Mouse (Mus musculus): ENCODE measurements at regions not wholly inside any gene's neighbourhood (a gene's known extent, or its start where the extent isn't known, plus 50 kb on each side); places are given as distances from the start of the nearest gene placed in this dataset.

DNA sequence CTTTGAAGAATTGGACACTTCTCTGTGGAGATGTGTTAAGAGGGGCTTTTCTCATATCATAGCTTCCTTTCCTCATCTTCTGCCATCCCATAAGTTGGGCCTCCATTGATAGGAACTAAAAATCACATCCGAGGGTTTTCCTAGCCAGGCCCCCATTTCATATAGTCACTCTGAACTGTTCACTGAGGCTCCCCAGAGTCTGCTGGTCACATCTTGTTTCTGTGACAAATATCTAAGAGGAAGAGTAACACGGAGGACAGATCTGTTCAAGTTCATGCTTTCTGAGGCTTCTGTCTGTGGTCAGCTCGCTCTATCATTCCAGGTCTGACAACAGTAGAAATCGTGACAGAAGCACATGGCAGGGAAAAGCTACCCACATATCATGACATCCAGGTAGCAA lies 216.0 kb upstream of the Clint1 start:
- no peaks in the 10 kb centered on the region for H3K36me3 ChIP-seq (ENCODE audit: control insufficient read depth, insufficient read depth, low read length)
- H3K4me3 ChIP-seq (ENCODE audit: extremely low read depth, insufficient read depth, insufficient read length) = no peak overlapping the region
- no peak for DNase-seq (ENCODE audit: low read depth in 1 of 2, low spot score in 2 of 2)
- H3K27me3 ChIP-seq (ENCODE audit: control insufficient read depth, insufficient read depth, low read length) = no peaks in the 10 kb centered on the region
- no peak for TF ChIP-seq POLR2A (IDR thresholded peaks at IDR 0.05; ENCODE audit: low read depth, low read length)
- no peak for TF ChIP-seq CTCF (IDR thresholded peaks at IDR 0.05; ENCODE audit: extremely low read depth, insufficient read depth, insufficient read length, insufficient replicate concordance)
- no peaks in the 10 kb centered on the region for H3K4me1 ChIP-seq (ENCODE audit: control insufficient read depth, insufficient read depth, insufficient read length)
- no peak overlapping the region for H3K27ac ChIP-seq (ENCODE audit: insufficient read depth, low read length)
- WGBS = 78% methylated on average over 4 of the region's 4 CpGs

DNA sequence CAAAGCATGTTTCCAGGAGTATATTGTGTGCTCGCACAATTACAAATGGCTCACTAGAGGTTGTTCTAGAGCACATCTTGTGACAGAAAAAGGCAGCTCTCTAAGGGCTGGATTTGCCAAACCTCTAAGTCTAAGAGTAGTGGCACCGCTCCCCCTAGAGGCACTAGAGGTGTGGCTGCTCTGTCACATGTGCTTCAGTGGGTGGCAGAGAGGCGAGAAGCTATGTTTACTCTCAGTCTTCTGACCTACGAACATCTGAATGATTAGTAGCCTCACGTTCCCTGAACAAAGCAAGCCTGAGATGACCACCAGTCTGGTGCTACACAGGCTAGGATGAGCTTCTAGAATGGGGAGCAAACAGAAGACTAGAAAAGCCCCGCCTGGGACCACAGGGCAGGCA lies 212.6 kb upstream of the Clint1 start:
- no peaks in the 10 kb centered on the region for H3K4me1 ChIP-seq (ENCODE audit: control insufficient read depth, insufficient read depth, insufficient read length)
- no peak overlapping the region for H3K4me3 ChIP-seq (ENCODE audit: extremely low read depth, insufficient read depth, insufficient read length)
- no peak overlapping the region for H3K27ac ChIP-seq (ENCODE audit: insufficient read depth, low read length)
- H3K36me3 ChIP-seq (ENCODE audit: control insufficient read depth, insufficient read depth, low read length) = no peaks in the 10 kb centered on the region
- peak in 1 of 2 experiments; percentile 7 for DNase-seq (ENCODE audit: low read depth in 1 of 2, low spot score in 2 of 2)
- no peaks in the 10 kb centered on the region for H3K27me3 ChIP-seq (ENCODE audit: control insufficient read depth, insufficient read depth, low read length)
- 89% methylated on average over 6 of the region's 6 CpGs for WGBS
- TF ChIP-seq CTCF (IDR thresholded peaks at IDR 0.05; ENCODE audit: extremely low read depth, insufficient read depth, insufficient read length, insufficient replicate concordance) = no peak
- no peak for TF ChIP-seq POLR2A (IDR thresholded peaks at IDR 0.05; ENCODE audit: low read depth, low read length)

DNA sequence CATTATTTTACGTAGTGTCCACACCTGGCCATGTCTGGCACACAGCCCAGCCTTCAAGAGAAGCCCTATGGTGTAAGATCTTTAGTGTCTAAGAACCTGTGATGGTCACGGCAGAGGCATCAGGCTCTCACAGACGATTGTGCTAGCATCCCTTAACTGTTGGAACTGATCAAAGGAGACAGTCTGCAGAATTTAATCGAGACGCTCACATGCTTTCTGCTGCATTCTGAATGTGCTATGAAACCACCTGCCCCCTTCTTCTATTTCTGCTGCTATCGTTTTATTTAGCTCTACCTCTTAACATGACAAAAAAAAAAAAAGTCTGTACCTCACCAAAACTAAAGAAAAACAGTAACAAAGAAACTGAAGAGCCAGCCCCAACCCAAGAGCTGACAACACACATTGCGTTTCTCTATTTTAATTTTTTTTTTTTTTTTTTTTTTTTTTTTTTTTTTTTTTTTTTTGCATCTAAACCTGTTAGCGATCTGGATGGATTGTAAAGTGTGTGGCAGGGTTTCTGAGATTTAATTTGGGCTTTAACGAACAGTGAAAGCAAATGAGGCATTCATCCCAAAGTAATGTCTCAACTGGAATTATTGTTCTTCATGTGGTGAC lies 209.6 kb upstream of the Clint1 start:
- TF ChIP-seq POLR2A (IDR thresholded peaks at IDR 0.05; ENCODE audit: low read depth, low read length) (no peak), CTCF (IDR thresholded peaks at IDR 0.05; ENCODE audit: extremely low read depth, insufficient read depth, insufficient read length, insufficient replicate concordance) (no peak)
- no peak overlapping the region for H3K4me3 ChIP-seq (ENCODE audit: extremely low read depth, insufficient read depth, insufficient read length)
- H3K36me3 ChIP-seq (ENCODE audit: control insufficient read depth, insufficient read depth, low read length) = no peaks in the 10 kb centered on the region
- no peak overlapping the region for H3K27ac ChIP-seq (ENCODE audit: insufficient read depth, low read length)
- no peak for DNase-seq (ENCODE audit: low read depth in 1 of 2, low spot score in 2 of 2)
- no peaks in the 10 kb centered on the region for H3K4me1 ChIP-seq (ENCODE audit: control insufficient read depth, insufficient read depth, insufficient read length)
- WGBS = 84% methylated on average over 9 of the region's 9 CpGs
- no peaks in the 10 kb centered on the region for H3K27me3 ChIP-seq (ENCODE audit: control insufficient read depth, insufficient read depth, low read length)

DNA sequence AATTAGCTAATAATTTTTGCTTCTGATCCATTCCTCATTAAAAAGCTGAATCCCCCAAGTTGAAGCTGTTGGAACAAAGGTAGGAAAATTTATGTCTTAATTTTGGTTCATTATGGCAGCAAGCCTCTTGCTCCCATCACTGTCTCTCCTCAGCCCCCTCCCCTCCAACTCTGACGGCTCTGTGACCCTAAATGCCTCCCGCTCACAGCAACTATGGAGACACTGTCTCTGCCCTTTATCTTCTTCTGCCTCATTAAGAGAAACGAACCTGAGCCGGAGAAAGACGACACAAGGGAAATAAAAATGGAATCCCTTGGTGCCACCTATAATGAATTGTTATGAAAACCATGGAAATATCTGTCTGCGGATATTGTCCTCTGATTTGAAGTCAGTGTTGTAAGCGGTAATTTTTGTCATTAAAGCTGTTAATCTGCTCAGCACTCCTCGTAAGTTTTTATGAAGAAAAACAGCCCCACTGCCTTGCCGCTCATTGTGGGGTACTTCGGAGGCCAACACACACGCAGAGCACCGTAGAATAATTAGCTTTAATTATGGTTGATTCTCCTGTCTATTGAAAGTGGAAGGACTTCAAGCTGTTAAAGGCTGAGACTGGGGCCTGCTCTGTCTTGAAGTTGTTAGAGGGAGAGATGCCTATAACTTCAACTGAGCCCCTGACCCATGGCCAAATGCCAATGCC lies 208.1 kb upstream of the Clint1 start:
- whole genome bisulfite sequencing = 88% methylated on average over 12 of the region's 12 CpGs
- no peaks in the 10 kb centered on the region for H3K4me1 ChIP-seq (ENCODE audit: control insufficient read depth, insufficient read depth, insufficient read length)
- H3K4me3 ChIP-seq (ENCODE audit: extremely low read depth, insufficient read depth, insufficient read length) = no peak overlapping the region
- no peak for DNase-seq (ENCODE audit: low read depth in 1 of 2, low spot score in 2 of 2)
- no peak overlapping the region for H3K27ac ChIP-seq (ENCODE audit: insufficient read depth, low read length)
- H3K27me3 ChIP-seq (ENCODE audit: control insufficient read depth, insufficient read depth, low read length) = no peaks in the 10 kb centered on the region
- H3K36me3 ChIP-seq (ENCODE audit: control insufficient read depth, insufficient read depth, low read length) = no peaks in the 10 kb centered on the region
- TF ChIP-seq CTCF (IDR thresholded peaks at IDR 0.05; ENCODE audit: extremely low read depth, insufficient read depth, insufficient read length, insufficient replicate concordance) = no peak
- TF ChIP-seq POLR2A (IDR thresholded peaks at IDR 0.05; ENCODE audit: low read depth, low read length) = no peak

DNA sequence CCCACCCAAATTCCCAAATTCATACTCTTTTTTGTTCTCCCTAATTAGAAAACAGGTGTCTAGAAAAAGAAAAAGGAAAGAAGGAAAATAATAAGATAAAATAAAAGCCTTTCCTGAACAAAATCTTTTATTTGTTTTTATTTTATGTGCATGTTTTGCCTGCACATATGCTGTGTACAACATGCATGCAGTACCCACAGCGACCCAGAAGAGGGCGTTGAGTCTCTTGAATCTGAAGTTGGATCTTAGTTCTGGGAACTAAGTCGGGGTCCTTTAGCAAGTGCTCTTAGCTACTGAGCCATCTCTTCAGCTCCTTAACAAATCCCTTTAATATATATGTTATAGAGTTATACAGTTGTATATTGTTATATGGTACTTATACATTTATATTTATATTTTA lies 206.0 kb upstream of the Clint1 start:
- Histone ChIP-seq H3K27ac (ENCODE audit: insufficient read depth, low read length) (no peak overlapping the region), H3K36me3 (ENCODE audit: control insufficient read depth, insufficient read depth, low read length) (no peaks in the 10 kb centered on the region), H3K4me3 (ENCODE audit: extremely low read depth, insufficient read depth, insufficient read length) (no peak overlapping the region), H3K4me1 (ENCODE audit: control insufficient read depth, insufficient read depth, insufficient read length) (no peaks in the 10 kb centered on the region), H3K27me3 (ENCODE audit: control insufficient read depth, insufficient read depth, low read length) (no peaks in the 10 kb centered on the region)
- no peak for DNase-seq (ENCODE audit: low read depth in 1 of 2, low spot score in 2 of 2)
- 76% methylated on average over 3 of the region's 3 CpGs for WGBS
- TF ChIP-seq CTCF (IDR thresholded peaks at IDR 0.05; ENCODE audit: extremely low read depth, insufficient read depth, insufficient read length, insufficient replicate concordance) = no peak
- no peak for TF ChIP-seq POLR2A (IDR thresholded peaks at IDR 0.05; ENCODE audit: low read depth, low read length)

DNA sequence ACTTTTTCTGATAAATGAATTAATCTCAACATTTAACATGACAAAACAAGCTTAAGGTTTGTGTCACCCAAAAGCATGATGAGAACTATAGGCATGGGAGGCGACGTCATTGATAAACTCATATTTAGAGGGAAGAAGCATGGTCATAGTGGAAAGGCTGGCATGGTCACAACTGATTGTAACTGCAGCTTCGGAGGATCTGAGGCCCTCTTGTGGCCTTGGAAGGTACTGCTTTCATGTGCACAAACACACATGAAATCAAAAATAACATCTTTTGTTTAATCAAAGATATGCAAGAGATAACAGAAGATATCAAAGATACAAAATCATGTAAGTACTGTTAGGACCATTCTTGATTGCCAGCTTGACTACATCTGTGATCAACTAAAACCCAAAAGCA lies 204.0 kb upstream of the Clint1 start:
- H3K27me3 ChIP-seq (ENCODE audit: control insufficient read depth, insufficient read depth, low read length) = no peaks in the 10 kb centered on the region
- no peak overlapping the region for H3K27ac ChIP-seq (ENCODE audit: insufficient read depth, low read length)
- H3K4me1 ChIP-seq (ENCODE audit: control insufficient read depth, insufficient read depth, insufficient read length) = no peaks in the 10 kb centered on the region
- TF ChIP-seq CTCF (IDR thresholded peaks at IDR 0.05; ENCODE audit: extremely low read depth, insufficient read depth, insufficient read length, insufficient replicate concordance) (no peak), POLR2A (IDR thresholded peaks at IDR 0.05; ENCODE audit: low read depth, low read length) (no peak)
- no peak overlapping the region for H3K4me3 ChIP-seq (ENCODE audit: extremely low read depth, insufficient read depth, insufficient read length)
- DNase-seq (ENCODE audit: low read depth in 1 of 2, low spot score in 2 of 2) = peak in 1 of 2 experiments; percentile 19
- no peaks in the 10 kb centered on the region for H3K36me3 ChIP-seq (ENCODE audit: control insufficient read depth, insufficient read depth, low read length)
- WGBS = 70% methylated on average over 3 of the region's 3 CpGs

DNA sequence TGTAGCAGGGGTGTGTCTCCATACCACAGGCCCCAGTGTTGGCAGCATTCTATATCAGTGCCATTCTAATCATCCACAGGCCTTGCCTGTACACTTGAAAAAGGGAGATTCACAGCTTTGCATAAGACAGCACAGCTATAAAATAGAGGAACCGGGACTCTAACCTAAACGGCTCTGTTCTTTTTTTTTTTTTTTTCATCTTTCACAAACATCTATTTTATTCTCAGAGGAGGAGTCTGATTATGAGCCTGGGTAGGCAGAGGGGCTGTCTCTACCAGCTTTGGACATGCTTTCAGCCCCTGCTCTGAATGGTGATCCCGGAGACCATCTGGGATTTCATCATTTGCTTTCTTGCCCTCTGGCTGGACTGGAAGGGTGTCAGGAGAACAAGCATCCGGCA lies 195.6 kb upstream of the Clint1 start:
- Histone ChIP-seq H3K4me1 (ENCODE audit: control insufficient read depth, insufficient read depth, insufficient read length) (no peaks in the 10 kb centered on the region), H3K27me3 (ENCODE audit: control insufficient read depth, insufficient read depth, low read length) (no peaks in the 10 kb centered on the region), H3K27ac (ENCODE audit: insufficient read depth, low read length) (no peak overlapping the region), H3K4me3 (ENCODE audit: extremely low read depth, insufficient read depth, insufficient read length) (no peak overlapping the region), H3K36me3 (ENCODE audit: control insufficient read depth, insufficient read depth, low read length) (no peaks in the 10 kb centered on the region)
- DNase-seq (ENCODE audit: low read depth in 1 of 2, low spot score in 2 of 2) = no peak
- WGBS = 66% methylated on average over 4 of the region's 4 CpGs
- no peak for TF ChIP-seq CTCF (IDR thresholded peaks at IDR 0.05; ENCODE audit: extremely low read depth, insufficient read depth, insufficient read length, insufficient replicate concordance)
- no peak for TF ChIP-seq POLR2A (IDR thresholded peaks at IDR 0.05; ENCODE audit: low read depth, low read length)

Measured in spleen, adult 2 months (tissue).